Mouse (Mus musculus) embryonic fibroblast, embryonic 13.5 days (primary cell): Measurements from ENCODE around the gene Hsd17b10.

Experiments used
- CTCF ChIP-seq: IDR thresholded peaks from 2 replicates; pipeline ENCODE4 v1.5.1; 2011; ENCODE audit warnings: mild to moderate bottlenecking, control low read depth, low read length, moderate library complexity, borderline replicate concordance; ENCODE audit not compliant: insufficient read depth
- POLR2A ChIP-seq: IDR thresholded peaks from 2 replicates; pipeline ENCODE4 v1.6.1; 2011; ENCODE audit warnings: low read depth, mild to moderate bottlenecking, control low read depth, low read length, moderate library complexity

DNA sequence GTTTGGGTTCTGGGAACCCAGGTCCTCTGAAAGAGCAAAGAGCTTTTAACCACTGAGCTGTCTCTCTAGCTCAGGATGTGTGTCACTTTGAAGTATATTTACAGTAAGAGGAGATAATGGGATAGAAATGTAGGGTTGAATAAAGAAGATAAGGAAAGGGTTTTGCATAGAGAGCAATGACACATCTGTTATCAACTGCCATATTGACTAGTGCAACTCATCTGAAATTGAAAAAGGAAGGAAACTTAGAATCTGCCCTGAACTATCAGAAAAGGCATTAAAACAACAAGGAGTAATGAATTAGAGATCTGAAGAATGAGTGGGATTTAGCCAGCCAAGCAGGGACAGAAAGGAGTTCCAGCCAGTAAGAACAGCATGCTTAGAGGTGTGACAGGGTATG is 38.2 kb downstream of the Hsd17b10 start:
- no peak for TF ChIP-seq CTCF
- no peak for TF ChIP-seq POLR2A
